Mouse (Mus musculus) neural tube, embryonic 15.5 days (tissue): Measurements from ENCODE around the gene Gpr135. TPM values are rescaled to one million over a fixed set of nuclear protein-coding genes. Genes with fewer than 3 reads are reported as not detected.

ENCODE experiments used
- ATAC-seq: fragments of 200-750 bp; cut with Nextera tagmentation; 2 replicates; pipeline ENCODE4 v1.8.0; 2017; ENCODE audit warnings: mild to moderate bottlenecking, moderate TSS enrichment, moderate library complexity; ENCODE audit not compliant: low FRiP score
- H3K27ac ChIP-seq: fragments of 300-500 bp; sonication (generic); replicated peaks from 2 replicates; pipeline ENCODE4 v1.5.1; 2015; ENCODE audit warnings: mild to moderate bottlenecking, inconsistent platforms
- H3K27me3 ChIP-seq: fragments of 300-500 bp; sonication (generic); replicated peaks from 2 replicates; pipeline ENCODE4 v1.6.1; 2015; ENCODE audit warnings: inconsistent platforms
- H3K36me3 ChIP-seq: fragments of 300-500 bp; sonication (generic); 2 replicates; pipeline ENCODE4 v1.6.1; 2015; ENCODE audit warnings: inconsistent platforms
- H3K4me1 ChIP-seq: fragments of 300-500 bp; sonication (generic); 2 replicates; pipeline ENCODE4 v1.6.1; 2015; ENCODE audit warnings: inconsistent platforms
- H3K4me2 ChIP-seq: fragments of 300-500 bp; sonication (generic); 2 replicates; pipeline ENCODE4 v1.6.1; 2015; ENCODE audit warnings: inconsistent platforms, mild to moderate bottlenecking, moderate library complexity
- H3K4me3 ChIP-seq: fragments of 300-500 bp; sonication (generic); replicated peaks from 2 replicates; pipeline ENCODE4 v1.5.1; 2015; ENCODE audit warnings: mild to moderate bottlenecking, inconsistent platforms
- H3K9ac ChIP-seq: fragments of 300-500 bp; sonication (generic); replicated peaks from 2 replicates; pipeline ENCODE4 v1.6.1; 2015; ENCODE audit warnings: mild to moderate bottlenecking, inconsistent platforms
- H3K9me3 ChIP-seq: fragments of 300-500 bp; sonication (generic); replicated peaks from 2 replicates; pipeline ENCODE4 v1.6.1; 2016; ENCODE audit warnings: inconsistent platforms
- WGBS: fragments of 180-500 bp; shearing (Covaris S2); methylation state at CpG from one replicate; pipeline ENCODE4 v1.1.7; 2015; ENCODE audit warnings: mixed read lengths; 5-methylcytosine and 5-hydroxymethylcytosine counted together
- polyA plus RNA-seq: library from polyadenylated mRNA; unstranded; fragments of >200 nt; fragmentation: Nextera tagmentation; extraction: Ambion mirVana; gene quantifications from 2 replicates; pipeline ENCODE4 v1.2.1, GENCODE M21; 2015

Gpr135 gene
- polyA plus RNA-seq, 1 experiment from 2014 or later: 8.1 TPM

DNA sequence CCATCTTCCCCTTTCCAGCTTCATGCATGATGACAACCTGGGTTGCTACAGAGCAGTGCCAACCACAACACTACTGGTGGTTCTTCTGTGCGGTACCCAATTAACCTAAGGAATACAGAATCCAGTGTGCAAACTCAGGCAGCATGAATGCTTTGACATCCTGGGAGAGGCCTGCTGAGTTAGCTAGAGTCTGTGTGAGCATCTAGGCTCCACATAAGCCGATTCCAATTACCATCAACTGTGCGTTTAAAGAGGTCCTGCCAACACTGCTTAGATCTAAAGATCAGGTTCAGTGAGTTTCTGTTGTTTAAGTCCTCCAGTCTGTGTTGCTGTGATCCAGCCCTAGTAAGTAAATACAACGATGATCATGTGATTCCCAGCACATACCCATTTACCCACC lies 50.6 kb downstream of the Gpr135 start:
- ATAC-seq: no peak
- no peak overlapping the region for H3K4me2 ChIP-seq
- WGBS: 91% methylated on average over 4 of the region's 4 CpGs
- peaks cover 3% of the 10 kb centered on the region; the same call in 1 of the 2 replicates for H3K4me1 ChIP-seq
- H3K27me3 ChIP-seq: no peaks in the 10 kb centered on the region
- H3K9me3 ChIP-seq: no peaks in the 10 kb centered on the region
- H3K36me3 ChIP-seq: no peaks in the 10 kb centered on the region
- H3K4me3 ChIP-seq: no peak overlapping the region
- no peak overlapping the region for H3K9ac ChIP-seq
- no peak overlapping the region for H3K27ac ChIP-seq

Other genes starting within 250 kb of the Gpr135 start
- 21.4 and 24.1 TPM in 2 replicates for gene Daam1, start 240.0 kb downstream of the Gpr135 start, polyA plus RNA-seq
- gene L3hypdh, start 14.3 kb upstream of the Gpr135 start, polyA plus RNA-seq: 11.7 and 14.4 TPM in 2 replicates
- gene Jkamp, start 14.5 kb upstream of the Gpr135 start, polyA plus RNA-seq: 117 and 130 TPM in 2 replicates
- not detected in 2 replicates for gene Ccdc175, start 113.9 kb upstream of the Gpr135 start, polyA plus RNA-seq